Mouse (Mus musculus): ENCODE results near the gene Tpcn2. TPM values are rescaled to one million over a fixed set of nuclear protein-coding genes. Genes with fewer than 3 reads are reported as not detected.
A peak's percentile ranks its signal among the peaks of the same experiment; 100 is the strongest.

Gene Tpcn2
- total and polyA plus RNA-seq, 2 experiments from 2014 or later, result 2.3 to 4.7 TPM

DNA sequence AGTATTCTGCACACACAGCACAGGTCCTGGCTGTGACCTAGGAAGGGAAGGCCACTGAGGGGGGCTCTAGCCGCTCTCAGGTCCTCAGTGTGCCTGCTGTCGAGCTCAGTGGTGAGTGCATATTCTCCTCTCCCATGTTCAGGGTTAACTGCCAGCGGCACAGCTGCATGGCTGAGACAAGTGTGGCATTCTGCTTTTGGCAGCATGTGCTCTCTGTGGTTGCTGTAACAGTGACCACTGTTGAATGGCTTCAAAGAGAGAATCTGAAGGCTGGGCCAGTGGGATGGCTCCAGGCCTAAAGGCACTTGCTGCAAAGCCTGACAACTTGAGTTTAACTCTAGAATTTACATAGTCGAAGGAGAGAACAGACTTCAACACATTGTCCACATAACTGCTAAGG lies 33.7 kb upstream of the Tpcn2 start:
- Histone ChIP-seq H3K36me3 (ENCODE audit: insufficient read depth, low read length) (no peaks in the 10 kb centered on the region), H3K9me3 (ENCODE audit: low read length) (no peaks in the 10 kb centered on the region), H3K4me3 (ENCODE audit: low read length) (no peak overlapping the region), H3K9ac (replicated peaks; ENCODE audit: low read length) (no peak overlapping the region), H3K27me3 (ENCODE audit: insufficient read depth, low read length) (no peaks in the 10 kb centered on the region), H3K4me1 (ENCODE audit: insufficient read depth, low read length) (no peaks in the 10 kb centered on the region), H3K4me2 (ENCODE audit: low read depth, low read length) (no peak overlapping the region), H3K27ac (no peak overlapping the region)
- ATAC-seq (peak; percentile 74; the same call in 1 of the 2 replicates), DNase-seq (ENCODE audit: low spot score) (peak; percentile 47)
- 45% methylated on average over 4 of the region's 4 CpGs for WGBS
- TF ChIP-seq CTCF (IDR thresholded peaks at IDR 0.05; ENCODE audit: low read depth), result no peak

DNA sequence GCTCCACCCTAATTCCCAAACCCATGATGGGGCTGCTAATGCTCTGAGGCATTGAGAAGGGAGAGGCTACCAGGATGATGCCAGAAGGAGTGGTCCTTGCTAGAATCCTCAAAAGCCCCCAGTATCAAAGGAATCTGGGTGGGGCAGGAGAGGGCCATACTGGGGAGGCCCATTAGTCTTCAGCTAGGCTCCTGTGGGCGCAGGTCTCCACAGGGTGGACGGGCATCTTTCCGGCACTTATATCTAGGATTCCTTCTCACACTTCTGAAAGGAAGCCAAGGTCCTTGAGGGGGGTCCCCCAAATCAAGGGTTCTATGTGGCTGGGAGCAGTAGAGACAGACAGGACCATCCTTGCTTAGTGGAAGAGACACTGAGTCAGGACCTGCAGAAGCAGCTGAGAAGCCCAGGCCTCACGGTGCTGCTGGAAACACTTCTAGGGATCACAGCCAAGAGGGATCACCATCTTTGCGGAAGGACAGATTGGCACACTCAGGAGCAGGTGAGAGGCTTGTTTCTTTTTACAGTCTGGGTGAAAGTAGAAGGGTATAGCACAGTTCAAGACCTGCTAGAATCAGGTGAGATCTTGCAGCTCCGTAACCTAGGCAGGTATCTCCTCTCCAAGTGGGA lies 31.1 kb upstream of the Tpcn2 start, which contains the start of gene Mrgprd:
Gene Mrgprd (plus strand): TSS at position 51 of the 627 bp plus-strand sequence.
- 83% methylated on average over 6 of the region's 6 CpGs for WGBS
- ATAC-seq, result no peak
- no peaks in the 10 kb centered on the region for H3K9me3 ChIP-seq (ENCODE audit: low read length)
- DNase-seq (ENCODE audit: low spot score), result no peak
- H3K4me3 ChIP-seq (ENCODE audit: low read length), result no peak within 1 kb of the TSS
- H3K4me1 ChIP-seq (ENCODE audit: insufficient read depth, low read length), result peaks cover 2% of the 10 kb centered on the region; the same call in 1 of the 2 replicates
- no peak for TF ChIP-seq CTCF (IDR thresholded peaks at IDR 0.05; ENCODE audit: low read depth)
- H3K4me2 ChIP-seq (ENCODE audit: low read depth, low read length), result no peak within 1 kb of the TSS
- H3K27ac ChIP-seq, result no peak within 1 kb of the TSS
- no peak within 1 kb of the TSS for H3K9ac ChIP-seq (replicated peaks; ENCODE audit: low read length)
- H3K27me3 ChIP-seq (ENCODE audit: insufficient read depth, low read length), result no peaks in the 10 kb centered on the region
- no peaks in the 10 kb centered on the region for H3K36me3 ChIP-seq (ENCODE audit: insufficient read depth, low read length)

DNA sequence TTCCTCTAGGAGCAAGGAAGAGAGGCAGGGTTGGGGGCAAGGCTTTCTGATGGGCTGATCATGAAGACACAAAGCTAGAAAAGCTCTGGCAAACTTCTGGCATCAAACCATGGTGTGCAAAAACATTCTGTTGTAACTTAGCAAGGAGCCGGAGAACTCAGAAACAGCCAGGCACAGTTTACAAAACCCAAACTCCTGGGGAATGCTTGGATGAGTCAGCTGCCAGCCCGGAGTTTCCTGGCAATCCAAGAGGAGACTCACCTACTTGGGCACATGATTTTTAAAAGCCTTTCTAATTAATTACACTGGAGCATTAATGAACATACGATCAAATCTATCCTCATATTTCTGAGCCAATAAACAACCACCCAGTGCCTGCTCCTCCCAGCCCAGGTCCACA lies 28.3 kb upstream of the Tpcn2 start:
- Histone ChIP-seq H3K4me3 (ENCODE audit: low read length) (no peak overlapping the region), H3K27ac (no peak overlapping the region), H3K4me2 (ENCODE audit: low read depth, low read length) (no peak overlapping the region), H3K27me3 (ENCODE audit: insufficient read depth, low read length) (no peaks in the 10 kb centered on the region), H3K9ac (replicated peaks; ENCODE audit: low read length) (no peak overlapping the region), H3K36me3 (ENCODE audit: insufficient read depth, low read length) (no peaks in the 10 kb centered on the region), H3K9me3 (ENCODE audit: low read length) (no peaks in the 10 kb centered on the region), H3K4me1 (ENCODE audit: insufficient read depth, low read length) (peaks cover 6% of the 10 kb centered on the region; the same call in 1 of the 2 replicates)
- no peak for TF ChIP-seq CTCF (IDR thresholded peaks at IDR 0.05; ENCODE audit: low read depth)
- WGBS, result 70% methylated on average over 3 of the region's 3 CpGs
- DNase-seq (ENCODE audit: low spot score), result no peak
- ATAC-seq, result no peak

- no peak overlapping the region for H3K4me3 ChIP-seq (ENCODE audit: low read length)
- no peaks in the 10 kb centered on the region for H3K36me3 ChIP-seq (ENCODE audit: insufficient read depth, low read length)
- no peak for ATAC-seq
- no peak overlapping the region for H3K4me2 ChIP-seq (ENCODE audit: low read depth, low read length)
- H3K9ac ChIP-seq (replicated peaks; ENCODE audit: low read length), result no peak overlapping the region
- H3K9me3 ChIP-seq (ENCODE audit: low read length), result no peaks in the 10 kb centered on the region
- no peaks in the 10 kb centered on the region for H3K27me3 ChIP-seq (ENCODE audit: insufficient read depth, low read length)
- no peak for DNase-seq (ENCODE audit: low spot score)
- H3K27ac ChIP-seq, result no peak overlapping the region
- peaks cover 6% of the 10 kb centered on the region; the same call in 1 of the 2 replicates for H3K4me1 ChIP-seq (ENCODE audit: insufficient read depth, low read length)
- WGBS, result 79% methylated on average over 5 of the region's 5 CpGs
- no peak for TF ChIP-seq CTCF (IDR thresholded peaks at IDR 0.05; ENCODE audit: low read depth)
Measured at GRCm38 (mm10) chr7:145310526-145310925, 26.7 kb upstream of the Tpcn2 start.

DNA sequence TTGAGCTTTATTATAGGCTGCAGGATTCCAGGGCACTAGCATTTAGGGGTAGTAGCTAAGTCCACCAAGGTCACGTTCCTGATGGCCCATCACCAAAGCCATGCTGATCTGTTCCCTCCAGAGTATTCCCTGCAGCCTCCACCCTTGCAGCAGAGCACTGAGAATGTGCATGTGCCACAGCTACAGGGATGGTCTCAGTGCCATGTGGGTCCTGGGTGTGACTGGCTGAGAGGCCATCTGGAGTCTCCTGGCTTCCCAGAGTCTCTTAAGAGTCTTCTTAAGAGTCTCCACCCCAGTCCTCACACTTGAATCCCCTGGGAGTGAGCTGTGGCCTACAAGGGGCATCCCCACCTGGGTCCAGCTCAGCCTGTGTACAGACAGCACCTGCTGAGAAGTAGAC lies 26.1 kb upstream of the Tpcn2 start:
- H3K4me2 ChIP-seq (ENCODE audit: low read depth, low read length), result no peak overlapping the region
- 53% methylated on average over 1 of the region's 1 CpGs for WGBS
- H3K27me3 ChIP-seq (ENCODE audit: insufficient read depth, low read length), result no peaks in the 10 kb centered on the region
- no peak overlapping the region for H3K27ac ChIP-seq
- no peak overlapping the region for H3K4me3 ChIP-seq (ENCODE audit: low read length)
- no peak overlapping the region for H3K9ac ChIP-seq (replicated peaks; ENCODE audit: low read length)
- DNase-seq (ENCODE audit: low spot score) (no peak), ATAC-seq (no peak)
- no peaks in the 10 kb centered on the region for H3K9me3 ChIP-seq (ENCODE audit: low read length)
- peaks cover 6% of the 10 kb centered on the region; the same call in 1 of the 2 replicates for H3K4me1 ChIP-seq (ENCODE audit: insufficient read depth, low read length)
- no peaks in the 10 kb centered on the region for H3K36me3 ChIP-seq (ENCODE audit: insufficient read depth, low read length)
- TF ChIP-seq CTCF (IDR thresholded peaks at IDR 0.05; ENCODE audit: low read depth), result no peak

GRCm38 (mm10) chr7:145308866-145309265 lies 25.1 kb upstream of the Tpcn2 start:
- Histone ChIP-seq H3K4me3 (ENCODE audit: low read length) (no peak overlapping the region), H3K27me3 (ENCODE audit: insufficient read depth, low read length) (no peaks in the 10 kb centered on the region), H3K4me1 (ENCODE audit: insufficient read depth, low read length) (peaks cover 6% of the 10 kb centered on the region; the same call in 1 of the 2 replicates), H3K36me3 (ENCODE audit: insufficient read depth, low read length) (no peaks in the 10 kb centered on the region), H3K9me3 (ENCODE audit: low read length) (no peaks in the 10 kb centered on the region), H3K9ac (replicated peaks; ENCODE audit: low read length) (no peak overlapping the region), H3K27ac (no peak overlapping the region), H3K4me2 (ENCODE audit: low read depth, low read length) (no peak overlapping the region)
- ATAC-seq (no peak), DNase-seq (ENCODE audit: low spot score) (no peak)
- 73% methylated on average over 4 of the region's 4 CpGs for WGBS
- no peak for TF ChIP-seq CTCF (IDR thresholded peaks at IDR 0.05; ENCODE audit: low read depth)

GRCm38 (mm10) chr7:145308061-145308675 lies 24.4 kb upstream of the Tpcn2 start:
- H3K9ac ChIP-seq (replicated peaks; ENCODE audit: low read length), result no peak overlapping the region
- H3K27ac ChIP-seq, result no peak overlapping the region
- H3K27me3 ChIP-seq (ENCODE audit: insufficient read depth, low read length), result no peaks in the 10 kb centered on the region
- peaks cover 6% of the 10 kb centered on the region; the same call in 1 of the 2 replicates for H3K4me1 ChIP-seq (ENCODE audit: insufficient read depth, low read length)
- no peaks in the 10 kb centered on the region for H3K36me3 ChIP-seq (ENCODE audit: insufficient read depth, low read length)
- no peak for TF ChIP-seq CTCF (IDR thresholded peaks at IDR 0.05; ENCODE audit: low read depth)
- no peak overlapping the region for H3K4me2 ChIP-seq (ENCODE audit: low read depth, low read length)
- no peak overlapping the region for H3K4me3 ChIP-seq (ENCODE audit: low read length)
- no peaks in the 10 kb centered on the region for H3K9me3 ChIP-seq (ENCODE audit: low read length)
- DNase-seq (ENCODE audit: low spot score) (no peak), ATAC-seq (peak; percentile 51; the same call in 1 of the 2 replicates)
- 72% methylated on average over 30 of the region's 30 CpGs for WGBS

All from hindbrain, postnatal 0 days (tissue).